Mouse (Mus musculus) megakaryocyte-erythroid progenitor cell, adult 5-6 weeks (primary cell): Measurements from ENCODE around the gene Lrriq3. TPM values are rescaled to one million over a fixed set of nuclear protein-coding genes. Genes with fewer than 3 reads are reported as not detected.

Experiments used
- ATAC-seq: replicated peaks from 2 replicates; pipeline ENCODE4 v1.8.0; 2016; ENCODE audit warnings: mild to moderate bottlenecking, inconsistent platforms; ENCODE audit not compliant: severe bottlenecking, poor library complexity, low FRiP score, low TSS enrichment
- total RNA-seq, 2 experiments: library from RNA; stranded (forward) in 1 of 2; stranded (reverse) in 1 of 2; fragments of 200-1000, 215-1000 nt in 1 of 2; fragments of >200 nt in 1 of 2; fragmentation: Nextera tagmentation in 1 of 2; gene quantifications; 2 replicates each; pipeline ENCODE4 v1.2.3; 2014 to 2017

The Lrriq3 gene
- total RNA-seq, 2 experiments from 2014 or later: not detected

- ATAC-seq: no peak
Measured at GRCm38 (mm10) chr3:155235502-155235901, 142.3 kb downstream of the Lrriq3 start.

Other genes with a start within 250 kb of the Lrriq3 start
- gene Tnni3k, start 38.0 kb upstream of the Lrriq3 start, total RNA-seq (2014; fragmentation: Nextera tagmentation): not detected in 2 replicates
- gene Tnni3k, start 38.0 kb upstream of the Lrriq3 start, total RNA-seq (2017): not detected in 2 replicates
- gene Fpgt, start within 50 bp of the Lrriq3 start, total RNA-seq (2014; fragmentation: Nextera tagmentation): 13.6 and 14.0 TPM in 2 replicates
- 8.6 and 16.5 TPM in 2 replicates for gene Fpgt, start within 50 bp of the Lrriq3 start, total RNA-seq (2017)